Mouse (Mus musculus) neural tube, postnatal 0 days (tissue): ENCODE results near the gene 2310002L09Rik. TPM values are rescaled to one million over a fixed set of nuclear protein-coding genes. Genes with fewer than 3 reads are reported as not detected.

Experiments
- polyA plus RNA-seq: library from polyadenylated mRNA; unstranded; fragments of >200 nt; fragmentation: Nextera tagmentation; extraction: Ambion mirVana; gene quantifications from 2 replicates; pipeline ENCODE4 v1.2.1, GENCODE M21; 2015

The 2310002L09Rik gene
- 0.22 TPM in 1 of 2 replicates, not detected in the other for polyA plus RNA-seq

GRCm38 (mm10) chr4:73950375-73950896 lies at the start of gene 2310002L09Rik:
Gene 2310002L09Rik, minus strand, starts transcription at chr4:73950846.

GRCm38 (mm10) chr4:73920660-73921059 lies 30.0 kb downstream of the 2310002L09Rik start, which contains the start of gene Gm11756:
Gene Gm11756, minus strand, starts transcription at chr4:73920760.

GRCm38 (mm10) chr4:73905853-73906252 lies 44.8 kb downstream of the 2310002L09Rik start, which contains the start of gene Gm13871:
Gene Gm13871, minus strand, starts transcription at chr4:73905953.

GRCm38 (mm10) chr4:73891012-73891411 lies 59.6 kb downstream of the 2310002L09Rik start, which contains the start of gene Gm11757:
Gene Gm11757, minus strand, starts transcription at chr4:73891112.

Other genes with a start within 250 kb of the 2310002L09Rik start
- gene Rasef, start 159.9 kb downstream of the 2310002L09Rik start, polyA plus RNA-seq, result 0.71 and 0.83 TPM in 2 replicates
- gene Gm11758, start 74.6 kb downstream of the 2310002L09Rik start, polyA plus RNA-seq, result not detected in 2 replicates
- not detected in 2 replicates for gene Gm11757, start 59.7 kb downstream of the 2310002L09Rik start, polyA plus RNA-seq
- gene Gm13871, start 44.9 kb downstream of the 2310002L09Rik start, polyA plus RNA-seq, result not detected in 2 replicates
- not detected in 2 replicates for gene Gm11756, start 30.1 kb downstream of the 2310002L09Rik start, polyA plus RNA-seq
- 27.1 and 27.6 TPM in 2 replicates for gene Frmd3, start 62.6 kb upstream of the 2310002L09Rik start, polyA plus RNA-seq